Mouse (Mus musculus) inflammation-experienced regulatory T-cells, adult 16 weeks (primary cell): ENCODE results near the gene Gm34653. TPM values are rescaled to one million over a fixed set of nuclear protein-coding genes. Genes with fewer than 3 reads are reported as not detected.

ENCODE experiments used
- polyA plus RNA-seq: library from polyadenylated mRNA; unstranded; fragments of 100-300 nt; shearing (Covaris generic); gene quantifications from one replicate; pipeline ENCODE4 v1.2.1, GENCODE M21; 2017

The Gm34653 gene
- polyA plus RNA-seq = not detected

GRCm38 (mm10) chr2:34832766-34833457 lies at the start of gene Gm34653:
Gene Gm34653, plus strand, starts transcription at chr2:34833007.

GRCm38 (mm10) chr2:34799357-34800256 lies 33.2 kb upstream of the Gm34653 start, which contains the start of gene Rabepk:
Gene Rabepk, minus strand, starts transcription at chr2:34799912.

GRCm38 (mm10) chr2:34825827-34826459 lies 6.9 kb upstream of the Gm34653 start, which contains the start of gene Fbxw2:
Gene Fbxw2, minus strand, starts transcription at chr2:34826311.

GRCm38 (mm10) chr2:34874271-34874670 lies 41.5 kb downstream of the Gm34653 start, which contains the start of gene Cutal:
Gene Cutal, plus strand, starts transcription at chr2:34874396.

GRCm38 (mm10) chr2:34874816-34875345 lies 42.1 kb downstream of the Gm34653 start, which contains the start of gene Psmd5:
Gene Psmd5, minus strand, starts transcription at chr2:34874968.

Other genes starting within 250 kb of the Gm34653 start
- gene Gapvd1, start 77.8 kb upstream of the Gm34653 start, polyA plus RNA-seq = 133 TPM
- gene Hspa5, start 61.0 kb upstream of the Gm34653 start, polyA plus RNA-seq = 634 TPM
- 52.3 TPM for gene Rabepk, start 33.1 kb upstream of the Gm34653 start, polyA plus RNA-seq
- 102 TPM for gene Fbxw2, start 6.7 kb upstream of the Gm34653 start, polyA plus RNA-seq
- not detected for gene Cutal, start 41.4 kb downstream of the Gm34653 start, polyA plus RNA-seq
- gene Psmd5, start 42.0 kb downstream of the Gm34653 start, polyA plus RNA-seq = 105 TPM
- 1.2 TPM for gene Phf19, start 81.0 kb downstream of the Gm34653 start, polyA plus RNA-seq
- 566 TPM for gene Traf1, start 128.8 kb downstream of the Gm34653 start, polyA plus RNA-seq
- gene Hc, start 228.4 kb downstream of the Gm34653 start, polyA plus RNA-seq = 0.45 TPM